Mouse (Mus musculus): Measurements from ENCODE around the gene 6030468B19Rik.

DNA sequence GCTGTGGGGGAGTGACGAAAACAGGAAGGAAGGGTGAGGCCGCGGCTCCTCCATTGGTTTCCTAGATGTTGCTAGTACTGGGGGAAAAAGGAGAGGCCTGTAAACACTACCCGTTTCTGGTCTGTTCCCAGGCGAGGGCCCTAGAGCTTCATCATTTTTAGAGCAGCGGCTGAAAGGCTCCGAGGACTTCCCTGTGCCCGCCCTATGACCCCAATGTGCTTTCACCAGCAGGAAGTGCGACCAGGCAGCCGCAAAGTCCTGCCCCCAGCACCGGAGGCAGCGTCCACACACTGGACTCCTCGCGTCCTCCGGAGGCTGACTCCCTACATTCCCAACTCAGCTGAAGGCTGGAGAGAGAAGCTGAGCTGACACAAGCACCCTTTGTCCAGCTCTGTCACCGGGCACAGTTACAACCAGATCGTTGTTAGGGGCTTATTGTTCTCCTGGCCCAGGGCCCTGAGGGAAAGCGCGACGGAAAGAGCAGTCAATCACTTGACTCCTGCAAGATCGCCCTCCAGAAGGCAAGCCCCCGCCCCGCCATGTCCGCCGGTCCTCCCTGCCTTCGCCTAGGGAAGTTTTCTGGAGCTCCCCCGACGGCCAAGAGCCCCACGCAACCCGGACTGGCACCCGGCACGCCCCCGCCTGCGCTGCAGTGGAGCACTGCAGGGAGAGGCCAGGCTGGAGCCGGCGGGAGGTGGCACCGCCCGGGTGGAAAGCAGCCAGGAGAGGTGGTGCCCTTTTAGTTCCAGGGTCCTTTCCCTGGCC, 17.8 kb upstream of the 6030468B19Rik start:
- no peak for TF ChIP-seq TAL1 (IDR thresholded peaks at IDR 0.05; ENCODE audit: low read length)
- TF ChIP-seq POLR2A (IDR thresholded peaks at IDR 0.05; ENCODE audit: control insufficient read depth in 1 of 2, insufficient read depth in 1 of 2, low read depth in 1 of 2, low read length in 2 of 2, poor library complexity in 1 of 2), result no peak; a peak in 1 of 4 replicates
- TF ChIP-seq CTCF (IDR thresholded peaks at IDR 0.05 in 2 of 3, conservative IDR thresholded peaks at IDR 0.05 in 1 of 3; ENCODE audit: control insufficient read depth in 1 of 3, insufficient read depth in 1 of 3, low read depth in 2 of 3, low read length in 3 of 3, poor library complexity in 1 of 3, severe bottlenecking in 1 of 3), result no peak
- no peak for TF ChIP-seq USF2 (IDR thresholded peaks at IDR 0.05; ENCODE audit: borderline replicate concordance in 1 of 2, insufficient read depth in 1 of 2, low read depth in 1 of 2, low read length in 2 of 2)
- 0 out of 2 replicates have a peak, but pooled peaks have one; percentile 6 for TF ChIP-seq USF1 (IDR thresholded peaks at IDR 0.05; ENCODE audit: low read depth, low read length)
- TF ChIP-seq CHD2 (IDR thresholded peaks at IDR 0.05; ENCODE audit: low read length), result no peak; the same call in 1 of the 2 replicates
- TF ChIP-seq GATA1 (IDR thresholded peaks at IDR 0.05; ENCODE audit: low read depth, low read length), result no peak
- no peak for TF ChIP-seq CHD1 (IDR thresholded peaks at IDR 0.05; ENCODE audit: low read depth, low read length)

All from MEL (cell line).